Mouse (Mus musculus): ENCODE data around the gene Syn3. TPM values are rescaled to one million over a fixed set of nuclear protein-coding genes. Genes with fewer than 3 reads are reported as not detected.

The Syn3 gene
- polyA plus RNA-seq, 1 experiment from 2014 or later: 0.22 TPM

- H3K36me3 ChIP-seq (ENCODE audit: control insufficient read depth, insufficient read depth): no peaks in the 10 kb centered on the region
- H3K9me3 ChIP-seq (replicated peaks; ENCODE audit: control insufficient read depth, low read length): no peaks in the 10 kb centered on the region
- ATAC-seq (ENCODE audit: low read depth): no peak
- H3K4me3 ChIP-seq (ENCODE audit: low read depth, low read length): no peak overlapping the region
- 56% methylated on average over 4 of the region's 4 CpGs for WGBS (ENCODE audit: insufficient replicate concordance)
- H3K27ac ChIP-seq (ENCODE audit: low read length): no peak overlapping the region
- H3K4me2 ChIP-seq (ENCODE audit: low read depth, low read length): no peak overlapping the region
- no peak overlapping the region for H3K9ac ChIP-seq (ENCODE audit: low read depth, low read length)
- H3K27me3 ChIP-seq (ENCODE audit: control insufficient read depth, insufficient read depth, low read depth, low read length): no peaks in the 10 kb centered on the region
- no peaks in the 10 kb centered on the region for H3K4me1 ChIP-seq (ENCODE audit: control insufficient read depth, low read depth, low read length)
Measured at GRCm38 (mm10) chr10:86212062-86212461, 286.6 kb downstream of the Syn3 start.

DNA sequence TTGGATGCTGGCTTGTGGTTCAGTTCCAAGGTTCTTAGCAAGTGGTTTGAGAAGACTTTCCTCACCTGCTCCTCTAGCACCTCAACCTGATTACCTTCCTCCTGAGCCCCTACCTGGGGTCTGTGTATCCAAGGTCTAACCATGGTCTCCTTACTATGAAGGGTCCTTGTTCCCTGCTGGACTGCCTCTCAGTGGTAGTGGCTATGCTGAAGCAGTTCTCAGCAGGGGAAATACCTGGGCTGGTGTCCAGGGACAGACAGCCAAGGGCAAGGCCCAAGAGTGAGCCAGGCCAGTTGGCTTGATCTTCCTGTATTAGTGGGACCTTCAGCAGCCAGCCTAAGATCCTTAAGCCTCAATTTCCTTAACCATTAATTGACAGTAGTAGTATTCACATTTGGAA is 294.8 kb downstream of the Syn3 start:
- no peaks in the 10 kb centered on the region for H3K36me3 ChIP-seq (ENCODE audit: control insufficient read depth, insufficient read depth)
- no peaks in the 10 kb centered on the region for H3K4me1 ChIP-seq (ENCODE audit: control insufficient read depth, low read depth, low read length)
- no peaks in the 10 kb centered on the region for H3K9me3 ChIP-seq (replicated peaks; ENCODE audit: control insufficient read depth, low read length)
- no peak for ATAC-seq (ENCODE audit: low read depth)
- no peaks in the 10 kb centered on the region for H3K27me3 ChIP-seq (ENCODE audit: control insufficient read depth, insufficient read depth, low read depth, low read length)
- H3K4me2 ChIP-seq (ENCODE audit: low read depth, low read length): no peak overlapping the region
- no peak overlapping the region for H3K27ac ChIP-seq (ENCODE audit: low read length)
- no peak overlapping the region for H3K4me3 ChIP-seq (ENCODE audit: low read depth, low read length)
- no peak overlapping the region for H3K9ac ChIP-seq (ENCODE audit: low read depth, low read length)

GRCm38 (mm10) chr10:86203175-86203574 is 295.5 kb downstream of the Syn3 start:
- Histone ChIP-seq H3K9ac (ENCODE audit: low read depth, low read length) (no peak overlapping the region), H3K4me2 (ENCODE audit: low read depth, low read length) (no peak overlapping the region), H3K4me1 (ENCODE audit: control insufficient read depth, low read depth, low read length) (no peaks in the 10 kb centered on the region), H3K4me3 (ENCODE audit: low read depth, low read length) (no peak overlapping the region), H3K27me3 (ENCODE audit: control insufficient read depth, insufficient read depth, low read depth, low read length) (no peaks in the 10 kb centered on the region), H3K9me3 (replicated peaks; ENCODE audit: control insufficient read depth, low read length) (no peaks in the 10 kb centered on the region), H3K27ac (ENCODE audit: low read length) (no peak overlapping the region), H3K36me3 (ENCODE audit: control insufficient read depth, insufficient read depth) (no peaks in the 10 kb centered on the region)
- WGBS (ENCODE audit: insufficient replicate concordance): 61% methylated on average over 6 of the region's 6 CpGs
- ATAC-seq (ENCODE audit: low read depth): no peak

- H3K4me2 ChIP-seq (ENCODE audit: low read depth, low read length): no peak overlapping the region
- WGBS (ENCODE audit: insufficient replicate concordance): 71% methylated on average over 7 of the region's 7 CpGs
- H3K27ac ChIP-seq (ENCODE audit: low read length): no peak overlapping the region
- no peaks in the 10 kb centered on the region for H3K9me3 ChIP-seq (replicated peaks; ENCODE audit: control insufficient read depth, low read length)
- no peak overlapping the region for H3K4me3 ChIP-seq (ENCODE audit: low read depth, low read length)
- ATAC-seq (ENCODE audit: low read depth): no peak
- H3K4me1 ChIP-seq (ENCODE audit: control insufficient read depth, low read depth, low read length): no peaks in the 10 kb centered on the region
- no peaks in the 10 kb centered on the region for H3K27me3 ChIP-seq (ENCODE audit: control insufficient read depth, insufficient read depth, low read depth, low read length)
- no peaks in the 10 kb centered on the region for H3K36me3 ChIP-seq (ENCODE audit: control insufficient read depth, insufficient read depth)
- H3K9ac ChIP-seq (ENCODE audit: low read depth, low read length): no peak overlapping the region
Measured at GRCm38 (mm10) chr10:86201826-86202225, 296.9 kb downstream of the Syn3 start.

DNA sequence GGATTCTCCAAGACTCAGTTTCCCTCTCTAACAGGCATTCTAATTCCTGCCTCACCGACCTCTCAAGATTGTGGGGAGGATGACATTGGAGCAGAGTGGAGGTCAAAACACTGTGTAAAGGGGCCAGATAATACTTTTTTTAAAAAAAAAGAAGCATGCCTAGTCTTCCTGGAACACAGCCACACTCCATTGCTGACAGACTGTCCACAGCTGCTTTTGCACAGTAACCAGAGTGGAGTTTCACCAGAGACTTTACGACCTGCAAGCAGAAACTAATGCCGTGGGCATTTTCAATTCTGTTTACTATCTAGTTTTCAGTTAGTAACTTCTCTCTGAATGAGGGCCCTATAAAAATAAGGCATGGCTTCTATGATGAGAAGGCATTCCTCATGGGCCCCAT is 297.7 kb downstream of the Syn3 start:
- 70% methylated on average over 3 of the region's 3 CpGs for WGBS (ENCODE audit: insufficient replicate concordance)
- Histone ChIP-seq H3K4me1 (ENCODE audit: control insufficient read depth, low read depth, low read length) (no peaks in the 10 kb centered on the region), H3K27ac (ENCODE audit: low read length) (no peak overlapping the region), H3K4me3 (ENCODE audit: low read depth, low read length) (no peak overlapping the region), H3K27me3 (ENCODE audit: control insufficient read depth, insufficient read depth, low read depth, low read length) (no peaks in the 10 kb centered on the region), H3K9ac (ENCODE audit: low read depth, low read length) (no peak overlapping the region), H3K36me3 (ENCODE audit: control insufficient read depth, insufficient read depth) (no peaks in the 10 kb centered on the region), H3K4me2 (ENCODE audit: low read depth, low read length) (no peak overlapping the region), H3K9me3 (replicated peaks; ENCODE audit: control insufficient read depth, low read length) (no peaks in the 10 kb centered on the region)
- ATAC-seq (ENCODE audit: low read depth): no peak

DNA sequence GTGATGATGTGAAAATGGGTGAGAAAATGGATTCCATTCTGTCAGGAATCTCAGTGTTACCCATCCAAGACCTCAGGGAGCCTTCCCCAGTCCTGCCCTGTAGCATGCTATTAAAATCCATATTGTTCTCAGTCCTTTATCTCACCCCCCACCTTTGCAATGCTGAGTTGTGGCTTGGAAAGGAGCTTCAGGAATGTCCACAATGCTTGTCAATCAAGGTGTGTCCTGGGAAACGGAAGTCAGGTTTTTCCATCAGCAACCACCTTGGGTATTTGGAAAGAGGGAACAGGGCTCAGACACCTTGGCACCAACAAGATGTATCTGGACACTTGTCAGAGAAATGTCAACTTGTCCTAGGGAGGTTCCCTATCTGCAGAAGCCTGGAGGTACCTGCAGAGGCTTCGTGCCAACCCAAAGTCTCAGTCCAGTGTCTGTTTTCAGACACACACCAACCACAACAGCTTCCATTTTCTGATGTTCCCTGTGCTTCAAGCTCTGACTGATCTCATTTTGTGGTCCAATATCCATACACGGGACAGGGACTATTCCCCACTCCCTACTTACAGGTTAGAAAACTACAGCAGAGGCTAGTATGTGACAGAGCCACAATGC is 302.2 kb downstream of the Syn3 start:
- H3K9me3 ChIP-seq (replicated peaks; ENCODE audit: control insufficient read depth, low read length): no peaks in the 10 kb centered on the region
- no peak overlapping the region for H3K27ac ChIP-seq (ENCODE audit: low read length)
- no peaks in the 10 kb centered on the region for H3K4me1 ChIP-seq (ENCODE audit: control insufficient read depth, low read depth, low read length)
- H3K36me3 ChIP-seq (ENCODE audit: control insufficient read depth, insufficient read depth): no peaks in the 10 kb centered on the region
- ATAC-seq (ENCODE audit: low read depth): no peak
- H3K27me3 ChIP-seq (ENCODE audit: control insufficient read depth, insufficient read depth, low read depth, low read length): no peaks in the 10 kb centered on the region
- 51% methylated on average over 3 of the region's 3 CpGs for WGBS (ENCODE audit: insufficient replicate concordance)
- H3K4me3 ChIP-seq (ENCODE audit: low read depth, low read length): no peak overlapping the region
- H3K9ac ChIP-seq (ENCODE audit: low read depth, low read length): no peak overlapping the region
- H3K4me2 ChIP-seq (ENCODE audit: low read depth, low read length): no peak overlapping the region

DNA sequence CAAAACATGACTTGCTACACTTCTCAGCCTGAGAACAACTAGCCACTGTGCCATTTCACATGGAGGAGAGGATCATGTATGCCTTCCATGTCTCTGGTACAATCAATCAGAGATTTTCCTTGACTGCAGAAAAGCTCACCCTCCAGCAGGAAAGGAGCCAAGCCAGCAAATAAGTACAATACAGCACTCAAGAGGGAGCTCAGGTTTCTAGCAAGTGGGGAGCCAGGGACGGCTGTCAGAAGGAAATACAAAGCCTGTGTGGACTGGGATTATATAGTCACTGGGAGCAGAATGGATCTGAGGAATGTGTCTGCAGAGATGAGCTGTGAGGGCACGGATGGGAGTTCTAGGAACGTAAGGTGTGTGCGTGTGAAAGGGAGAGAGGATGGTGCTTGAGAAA is 304.0 kb downstream of the Syn3 start:
- Histone ChIP-seq H3K4me2 (ENCODE audit: low read depth, low read length) (no peak overlapping the region), H3K9ac (ENCODE audit: low read depth, low read length) (no peak overlapping the region), H3K9me3 (replicated peaks; ENCODE audit: control insufficient read depth, low read length) (no peaks in the 10 kb centered on the region), H3K27ac (ENCODE audit: low read length) (no peak overlapping the region), H3K4me1 (ENCODE audit: control insufficient read depth, low read depth, low read length) (no peaks in the 10 kb centered on the region), H3K27me3 (ENCODE audit: control insufficient read depth, insufficient read depth, low read depth, low read length) (no peaks in the 10 kb centered on the region), H3K36me3 (ENCODE audit: control insufficient read depth, insufficient read depth) (no peaks in the 10 kb centered on the region), H3K4me3 (ENCODE audit: low read depth, low read length) (no peak overlapping the region)
- 65% methylated on average over 4 of the region's 4 CpGs for WGBS (ENCODE audit: insufficient replicate concordance)
- no peak for ATAC-seq (ENCODE audit: low read depth)

DNA sequence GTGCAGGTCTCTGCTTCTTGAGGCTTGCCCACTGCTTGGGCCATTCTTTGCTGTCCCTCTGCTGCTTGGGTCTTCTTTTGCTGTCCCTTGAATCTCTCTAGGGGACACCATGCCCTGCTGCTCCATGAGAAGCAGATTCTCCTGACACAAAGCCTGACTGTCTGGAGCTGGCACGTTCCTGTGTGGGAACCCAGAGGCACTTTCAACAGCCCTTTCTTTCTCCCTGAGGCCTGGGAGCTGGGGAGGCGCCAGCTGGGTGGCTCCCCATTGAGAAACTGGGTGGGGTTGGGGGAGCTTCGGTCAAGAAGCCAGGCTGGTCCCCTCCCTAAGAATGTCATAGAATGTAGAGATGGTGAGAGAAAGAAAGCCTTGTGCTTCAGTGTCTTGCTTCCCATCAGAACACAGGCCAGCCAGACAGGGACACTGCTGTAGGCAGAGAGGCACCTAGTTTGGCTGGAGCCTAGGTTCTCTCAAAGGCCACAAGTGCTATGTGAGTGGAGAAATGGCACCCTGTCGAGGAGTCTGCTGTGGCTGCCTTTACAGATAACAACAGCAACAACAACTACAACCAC is 304.7 kb downstream of the Syn3 start:
- no peaks in the 10 kb centered on the region for H3K4me1 ChIP-seq (ENCODE audit: control insufficient read depth, low read depth, low read length)
- H3K36me3 ChIP-seq (ENCODE audit: control insufficient read depth, insufficient read depth): no peaks in the 10 kb centered on the region
- H3K9ac ChIP-seq (ENCODE audit: low read depth, low read length): no peak overlapping the region
- H3K27ac ChIP-seq (ENCODE audit: low read length): no peak overlapping the region
- H3K4me3 ChIP-seq (ENCODE audit: low read depth, low read length): no peak overlapping the region
- no peaks in the 10 kb centered on the region for H3K9me3 ChIP-seq (replicated peaks; ENCODE audit: control insufficient read depth, low read length)
- no peak for ATAC-seq (ENCODE audit: low read depth)
- H3K27me3 ChIP-seq (ENCODE audit: control insufficient read depth, insufficient read depth, low read depth, low read length): no peaks in the 10 kb centered on the region
- H3K4me2 ChIP-seq (ENCODE audit: low read depth, low read length): no peak overlapping the region
- 40% methylated on average over 4 of the region's 4 CpGs for WGBS (ENCODE audit: insufficient replicate concordance)

- no peaks in the 10 kb centered on the region for H3K4me1 ChIP-seq (ENCODE audit: control insufficient read depth, low read depth, low read length)
- ATAC-seq (ENCODE audit: low read depth): no peak
- no peaks in the 10 kb centered on the region for H3K9me3 ChIP-seq (replicated peaks; ENCODE audit: control insufficient read depth, low read length)
- H3K4me2 ChIP-seq (ENCODE audit: low read depth, low read length): no peak overlapping the region
- no peak overlapping the region for H3K9ac ChIP-seq (ENCODE audit: low read depth, low read length)
- WGBS (ENCODE audit: insufficient replicate concordance): 46% methylated on average over 4 of the region's 4 CpGs
- no peaks in the 10 kb centered on the region for H3K27me3 ChIP-seq (ENCODE audit: control insufficient read depth, insufficient read depth, low read depth, low read length)
- no peak overlapping the region for H3K4me3 ChIP-seq (ENCODE audit: low read depth, low read length)
- no peaks in the 10 kb centered on the region for H3K36me3 ChIP-seq (ENCODE audit: control insufficient read depth, insufficient read depth)
- H3K27ac ChIP-seq (ENCODE audit: low read length): no peak overlapping the region
Measured at GRCm38 (mm10) chr10:86188614-86189013, 310.1 kb downstream of the Syn3 start.
